Mouse (Mus musculus) megakaryocyte, embryonic 14.5 days (primary cell): ENCODE measurements around the gene Slc5a4a.

Experiments
- FLI1 ChIP-seq: IDR thresholded peaks from 2 replicates; pipeline ENCODE4 v1.6.1; 2012; ENCODE audit warnings: low read length, inconsistent platforms, mixed read lengths
- GATA1 ChIP-seq: IDR thresholded peaks from 3 replicates; pipeline ENCODE4 v1.6.1; 2012; ENCODE audit warnings: mixed read lengths, low read length, inconsistent platforms, borderline replicate concordance

- TF ChIP-seq FLI1 (no peak), GATA1 (no peak)
Measured at GRCm38 (mm10) chr10:76136318-76136717, 10.9 kb upstream of the Slc5a4a start.
